Mouse (Mus musculus): ENCODE results near the gene Serpinb9b. TPM values are rescaled to one million over a fixed set of nuclear protein-coding genes. Genes with fewer than 3 reads are reported as not detected.
"Not testable (repeated sequence)": the region's sequence is repeated elsewhere in the genome, so short reads cannot be mapped to it uniquely, and the experiment has no call there.

The Serpinb9b gene
- total RNA-seq (2021), result not detected
- long read RNA-seq, experiment 1, result 0 reads
- long read RNA-seq, experiment 2, result 0 reads

DNA sequence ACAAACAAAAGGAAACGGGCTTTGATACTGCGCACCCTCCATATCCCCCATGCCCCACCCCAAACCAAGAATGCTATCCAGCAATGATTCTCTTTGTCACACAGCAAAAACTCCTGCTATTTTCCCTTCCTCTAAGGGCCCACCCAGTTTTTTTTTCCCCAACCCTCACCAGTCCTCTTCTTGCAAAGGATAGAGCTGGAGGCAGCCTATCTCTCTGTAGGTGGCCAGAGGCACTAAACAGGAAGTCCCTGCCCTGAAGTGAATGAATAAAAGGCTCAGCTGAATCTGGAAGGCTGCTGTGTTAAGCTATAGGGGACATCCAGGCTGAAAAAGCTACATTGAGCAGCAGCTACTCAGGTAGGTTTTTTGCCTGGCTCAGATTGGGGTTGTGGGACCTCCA lies at the start of gene Serpinb9b:
Gene Serpinb9b (plus strand): TSS at position 173 of the 400 bp plus-strand sequence.
- intact Hi-C loops (cut with DNase I), result no loop called here
- DNase-seq, result no peak

DNA sequence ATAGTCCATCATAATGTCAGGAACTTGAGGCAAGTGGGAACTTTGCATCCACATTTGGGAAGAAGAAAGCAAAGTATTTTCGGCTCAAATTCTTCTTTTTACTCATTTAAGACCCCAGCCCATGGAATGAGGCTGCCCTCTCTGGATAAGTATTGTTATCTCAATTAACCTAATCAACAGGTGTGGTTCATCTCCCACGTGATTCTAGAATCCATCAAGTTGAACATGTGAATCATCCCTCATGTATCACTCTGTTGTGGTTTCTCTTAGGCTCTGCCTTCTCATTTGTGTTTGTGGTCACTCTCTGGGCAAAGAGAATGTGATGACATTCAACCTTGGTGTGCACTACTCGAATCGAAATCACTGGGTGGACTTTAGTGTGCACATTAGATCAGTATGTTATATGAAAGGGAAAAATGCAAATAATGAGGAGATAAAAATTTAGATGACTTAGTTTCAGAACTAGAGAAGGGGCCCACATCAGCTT lies 44.6 kb upstream of the Serpinb9b start:
- no peak for DNase-seq
- intact Hi-C loops (cut with DNase I), result no loop called here

DNA sequence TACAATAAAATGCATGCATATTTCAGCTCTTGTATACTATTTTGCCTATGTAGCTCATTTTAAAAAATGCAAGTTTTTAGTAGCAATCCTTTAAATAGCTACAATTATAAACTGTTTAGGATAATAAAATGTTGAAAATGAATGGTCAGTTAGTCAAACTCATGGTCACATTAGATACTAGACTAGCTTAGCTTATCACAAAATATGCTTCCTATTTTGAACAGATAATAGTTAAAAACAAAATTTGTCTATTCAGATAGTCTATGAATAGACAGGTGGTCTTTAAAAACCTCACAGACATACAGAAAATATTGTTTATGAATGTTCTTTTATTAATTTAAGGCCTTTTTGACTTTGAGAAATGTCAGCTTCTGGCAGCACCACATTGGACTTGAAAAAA lies 41.0 kb upstream of the Serpinb9b start:
- intact Hi-C loops (cut with DNase I), result no loop called here

DNA sequence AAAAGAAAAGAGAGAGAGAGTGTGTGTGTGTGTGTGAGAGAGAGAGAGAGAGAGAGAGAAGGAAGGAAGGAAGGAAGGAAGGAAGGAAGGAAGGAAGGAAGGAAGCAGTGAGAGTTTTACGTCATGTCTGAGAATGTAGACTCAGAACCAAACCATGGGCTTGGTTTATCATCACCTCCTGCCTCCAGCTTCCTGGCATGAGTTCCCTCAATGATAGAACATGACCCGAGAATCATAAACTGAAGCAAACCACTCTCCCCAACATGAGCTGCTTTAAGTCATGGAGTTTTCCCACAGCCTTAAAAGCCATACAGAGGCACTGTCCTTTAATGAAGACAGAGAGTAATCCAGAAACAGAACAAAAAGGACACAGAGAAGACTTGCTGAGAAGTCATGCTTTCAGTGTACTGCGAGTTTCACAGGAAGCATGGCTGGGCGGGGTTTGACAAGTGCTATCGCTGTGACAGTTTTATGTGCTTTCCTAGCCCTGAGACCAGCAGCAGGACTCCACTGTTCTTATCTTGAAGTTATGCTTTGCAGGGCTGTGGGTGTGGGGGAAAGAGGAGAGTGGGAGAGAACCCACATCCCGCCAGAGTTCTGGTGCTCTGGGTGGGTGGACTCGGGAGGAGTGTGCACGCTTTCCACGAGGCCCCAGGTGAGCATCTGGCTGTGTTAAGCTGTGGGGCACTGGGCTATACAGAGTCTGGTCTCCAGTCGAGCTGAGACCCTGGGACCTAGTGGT lies 33.9 kb upstream of the Serpinb9b start:
- intact Hi-C loops (cut with DNase I), result no loop called here
- DNase-seq, result no peak

More for the DNA sequence above, 41.0 kb upstream of the Serpinb9b start:
- no peak for DNase-seq

DNA sequence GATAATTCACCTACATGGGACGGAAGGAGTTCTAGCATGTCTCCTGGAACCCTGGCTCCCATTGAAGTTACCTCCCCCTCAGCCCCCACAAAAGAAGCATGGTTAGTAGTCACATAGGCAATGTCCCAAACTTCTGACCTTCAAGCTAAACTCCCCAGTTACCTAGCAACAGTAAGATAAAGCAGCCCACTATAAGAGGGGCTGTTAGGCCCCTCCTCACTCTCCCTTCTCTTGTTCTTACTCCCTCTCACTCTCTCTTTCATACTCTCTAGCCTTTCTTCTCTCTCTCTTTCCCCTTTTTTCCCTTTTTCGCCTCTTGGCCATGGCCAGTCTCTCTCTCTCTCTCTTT lies 33.3 kb upstream of the Serpinb9b start:
- intact Hi-C loops (cut with DNase I), result no loop called here
- DNase-seq, result no peak

DNA sequence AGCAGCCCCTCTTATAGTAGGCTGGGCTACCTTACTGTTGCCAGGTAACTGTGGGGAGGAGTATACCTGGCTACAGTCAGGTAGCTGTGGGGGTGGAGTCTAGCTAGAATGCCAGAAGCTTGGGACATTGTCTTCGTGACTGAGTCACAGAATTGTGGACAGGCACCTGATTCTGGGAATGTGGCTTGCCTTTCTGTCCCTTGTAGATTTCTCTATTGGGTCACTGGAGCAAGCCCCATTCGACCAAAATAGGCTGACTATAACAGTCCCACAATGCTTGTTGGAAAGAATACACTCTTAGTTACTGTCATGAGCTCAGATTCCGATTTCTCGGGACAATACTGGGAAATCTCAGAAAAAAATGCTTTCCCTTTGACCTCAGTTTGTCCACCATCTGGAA lies 32.2 kb upstream of the Serpinb9b start:
- intact Hi-C loops (cut with DNase I), result no loop called here
- no peak for DNase-seq

DNA sequence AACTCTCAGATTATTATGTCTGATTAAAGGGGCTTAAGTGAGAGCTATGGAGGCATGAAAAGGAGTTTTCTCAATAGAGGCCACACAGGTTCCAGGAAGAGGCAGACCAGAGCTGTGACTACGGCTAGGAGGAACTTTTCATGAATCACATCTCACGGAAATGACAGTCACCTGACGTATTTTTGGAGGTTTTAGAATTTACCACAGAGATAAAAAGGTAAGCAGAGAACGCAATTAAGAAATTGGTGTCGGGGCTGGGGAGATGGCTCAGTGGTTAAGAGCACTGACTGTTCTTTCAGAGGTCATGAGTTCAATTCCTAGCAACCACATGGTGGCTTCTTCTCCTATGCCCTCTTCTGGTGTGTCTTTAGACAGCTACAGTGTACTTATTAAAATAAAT lies 25.9 kb upstream of the Serpinb9b start:
- intact Hi-C loops (cut with DNase I), result no loop called here
- no peak for DNase-seq

DNA sequence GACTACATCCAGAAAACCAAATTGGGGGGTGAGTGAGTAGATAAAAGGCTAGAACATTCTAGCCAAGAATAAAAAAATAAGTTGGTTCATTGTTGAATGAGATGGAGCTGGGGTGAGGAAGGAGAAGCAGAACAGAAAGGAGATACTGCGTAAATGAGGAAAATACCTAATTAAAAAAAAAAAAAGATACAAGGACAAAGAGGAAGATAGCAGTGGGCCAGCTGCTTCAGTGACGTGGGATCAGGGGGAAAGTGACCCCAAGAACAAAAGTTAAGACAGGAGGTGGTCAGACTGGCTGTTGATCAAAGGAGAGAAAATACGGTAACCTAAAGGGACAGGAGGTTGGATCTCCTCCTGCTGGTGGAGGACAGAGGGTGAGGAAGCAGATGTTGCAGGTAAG lies 24.3 kb upstream of the Serpinb9b start, which contains the start of gene Serpinb9:
Gene Serpinb9 (plus strand): TSS at position 301 of the 400 bp plus-strand sequence.
- intact Hi-C loops (cut with DNase I), result no loop called here
- no peak for DNase-seq

DNA sequence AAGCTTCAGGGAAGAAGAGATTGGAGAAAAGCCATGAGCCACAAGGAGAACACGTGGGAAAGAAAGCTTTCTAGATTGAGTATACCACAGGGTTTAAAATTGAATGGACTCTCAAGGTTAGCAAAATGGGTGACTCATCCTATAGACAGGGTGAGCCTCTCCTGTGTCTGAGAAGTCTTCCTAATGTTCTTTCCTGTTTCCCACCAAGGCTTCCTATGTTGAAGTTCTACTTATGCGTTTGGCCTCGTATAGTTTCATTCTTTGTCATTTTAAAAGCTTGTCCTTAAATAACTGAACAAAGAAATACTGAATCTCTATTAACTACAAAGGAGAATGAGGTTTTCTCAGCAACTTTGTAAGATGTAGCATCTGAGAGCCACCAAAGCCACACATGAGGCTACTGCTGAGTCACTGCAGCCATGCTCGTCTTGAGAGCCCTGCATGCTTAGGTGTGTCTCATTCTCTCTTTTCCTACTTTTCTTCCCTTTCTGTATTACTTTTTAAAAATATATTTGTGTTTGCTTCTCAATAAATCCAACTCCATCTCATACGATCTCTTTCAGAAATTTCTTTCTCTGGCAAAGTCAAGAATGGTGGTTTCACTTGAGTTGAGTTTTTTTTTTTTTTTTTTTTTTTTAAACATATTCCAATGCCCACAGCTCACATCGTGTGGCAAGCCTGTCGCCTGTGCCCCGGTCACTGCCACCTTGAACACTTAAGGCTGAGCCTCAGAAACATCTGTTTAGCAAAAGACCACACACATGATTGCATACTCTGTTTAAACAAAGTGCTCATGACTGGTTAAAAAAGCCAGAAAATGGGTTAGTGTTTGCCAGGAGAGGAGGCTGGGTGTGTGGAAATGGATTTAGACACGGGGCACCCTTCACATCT lies 23.4 kb upstream of the Serpinb9b start:
- no peak for DNase-seq
- intact Hi-C loops (cut with DNase I), result no loop called here

DNA sequence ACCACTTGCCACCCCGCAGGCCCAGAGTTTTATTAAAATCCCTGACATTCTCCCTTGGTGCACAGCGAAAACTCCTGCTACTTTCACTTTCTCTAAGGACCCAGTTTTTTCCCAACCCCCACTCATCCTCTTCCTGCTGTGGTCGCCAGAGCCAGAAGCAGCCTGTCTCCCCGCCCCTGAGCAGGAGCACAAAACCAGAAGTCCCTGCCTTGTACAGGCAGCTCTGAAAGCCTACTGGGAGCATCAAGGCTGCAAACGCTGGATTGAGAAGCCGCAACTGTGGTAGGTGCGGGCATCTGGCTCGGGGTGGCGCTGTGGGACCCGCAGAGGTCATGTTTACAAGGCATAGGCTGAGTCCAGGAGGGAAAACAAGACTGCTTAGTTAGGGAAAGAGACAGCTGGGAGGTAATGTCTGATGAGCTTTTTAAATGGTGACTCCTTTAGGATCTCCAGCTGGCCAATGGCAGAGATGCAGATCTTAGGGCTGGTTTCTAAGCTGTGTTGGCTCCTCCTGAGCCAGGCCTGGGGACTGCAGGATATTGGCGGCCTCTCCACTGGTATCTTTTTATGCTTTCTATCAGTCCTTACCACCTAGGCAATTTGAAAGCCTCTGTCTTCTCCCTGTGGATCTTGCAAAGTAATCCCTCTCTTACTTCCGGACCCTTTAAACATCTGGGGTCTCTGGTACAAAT lies 22.7 kb upstream of the Serpinb9b start:
- peak; percentile 82 to 88 for DNase-seq
- intact Hi-C loops (cut with DNase I), result loop anchor here (5.0 kb wide), 1 partner anchor 68 kb away; no protein-coding TSS in a partner anchor

DNA sequence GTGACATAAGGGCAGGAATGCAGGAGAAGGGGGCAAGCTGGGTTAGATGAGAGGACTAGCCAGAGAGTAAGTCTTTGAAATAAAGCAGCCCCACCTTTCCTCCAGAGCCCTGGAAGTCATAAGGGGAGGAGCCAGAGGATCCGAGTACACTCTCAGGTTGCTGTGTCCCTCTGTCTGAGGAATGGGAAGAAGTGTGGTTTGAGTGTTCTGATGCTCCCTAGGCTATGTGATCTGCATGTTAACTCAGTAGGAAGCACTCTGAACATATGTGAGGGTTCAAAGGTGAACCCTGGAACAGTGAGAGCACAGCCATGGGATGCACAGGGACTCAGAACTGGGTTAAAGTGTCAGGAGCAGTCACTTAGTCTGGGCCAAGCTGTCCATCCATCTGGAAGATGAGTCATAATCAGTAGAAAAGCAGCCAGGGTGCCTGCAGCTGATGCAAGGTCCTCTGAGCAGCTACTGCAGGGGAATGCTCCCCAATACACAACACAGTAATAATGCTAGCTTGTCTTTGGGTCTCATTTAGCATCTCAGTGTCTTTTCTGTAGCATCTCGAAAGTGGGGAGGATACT lies 21.6 kb upstream of the Serpinb9b start:
- no peak for DNase-seq
- intact Hi-C loops (cut with DNase I), result loop anchor here (5.0 kb wide), 1 partner anchor 67 kb away; no protein-coding TSS in a partner anchor

DNA sequence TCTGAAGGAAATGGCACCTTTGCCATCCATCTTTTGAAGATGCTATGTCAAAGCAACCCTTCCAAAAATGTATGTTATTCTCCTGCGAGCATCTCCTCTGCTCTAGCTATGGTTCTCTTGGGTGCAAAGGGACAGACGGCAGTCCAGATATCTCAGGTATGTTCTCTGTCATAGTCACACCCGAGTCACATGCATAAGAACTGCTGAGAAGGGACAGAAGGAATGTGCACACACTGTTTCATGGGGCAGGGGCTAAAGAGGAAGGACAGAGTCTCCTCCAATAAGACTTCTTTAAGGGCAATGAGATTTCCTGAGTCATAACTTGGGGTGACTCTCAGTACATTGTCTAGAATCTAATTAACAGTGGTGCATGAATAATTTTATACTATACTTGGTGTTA lies 20.7 kb upstream of the Serpinb9b start:
- no peak for DNase-seq
- intact Hi-C loops (cut with DNase I), result loop anchor here (5.0 kb wide), 1 partner anchor 66 kb away; no protein-coding TSS in a partner anchor

DNA sequence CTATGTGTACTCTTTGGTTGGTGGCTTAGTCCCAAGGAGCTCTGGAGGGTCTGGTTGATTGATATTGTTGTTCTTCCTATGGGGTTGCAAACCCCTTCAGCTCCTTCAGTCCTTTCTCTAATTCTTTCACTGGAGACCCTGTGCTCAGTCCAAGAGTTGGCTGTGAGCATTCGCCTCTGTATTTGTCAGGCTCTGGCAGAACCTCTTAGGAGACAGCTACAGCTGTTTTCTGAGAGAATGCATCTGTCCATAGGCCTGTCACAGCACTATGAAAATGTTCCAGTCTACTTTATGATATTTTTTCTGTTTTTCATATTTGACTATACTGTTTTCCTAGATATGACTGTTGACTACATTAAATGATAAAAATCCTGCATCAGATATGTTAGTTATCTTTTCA lies 14.8 kb upstream of the Serpinb9b start:
- no peak for DNase-seq
- intact Hi-C loops (cut with DNase I), result loop anchor here (10.0 kb wide), 1 partner anchor 1638 kb away; no protein-coding TSS in a partner anchor

DNA sequence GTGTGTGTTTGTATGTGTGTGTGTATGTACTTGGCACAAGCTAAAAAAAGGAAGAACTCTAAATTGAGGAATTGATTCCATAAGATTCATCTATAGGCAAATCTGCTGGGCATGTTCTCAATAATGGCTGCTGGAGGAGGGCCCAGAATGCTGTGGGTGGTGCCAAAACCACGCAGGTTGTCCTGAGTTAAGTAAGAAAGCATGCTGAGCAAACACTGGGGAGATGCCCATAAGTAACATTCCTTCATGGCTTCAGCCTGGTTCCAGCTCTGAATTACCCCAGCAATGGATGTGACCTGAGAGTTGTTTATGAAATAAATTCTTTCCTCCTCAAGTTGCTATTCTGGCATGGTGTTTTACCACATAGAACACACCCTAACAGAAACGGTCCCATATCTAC lies 13.9 kb upstream of the Serpinb9b start:
- no peak for DNase-seq
- intact Hi-C loops (cut with DNase I), result loop anchor here (10.0 kb wide), 1 partner anchor 1638 kb away; no protein-coding TSS in a partner anchor

DNA sequence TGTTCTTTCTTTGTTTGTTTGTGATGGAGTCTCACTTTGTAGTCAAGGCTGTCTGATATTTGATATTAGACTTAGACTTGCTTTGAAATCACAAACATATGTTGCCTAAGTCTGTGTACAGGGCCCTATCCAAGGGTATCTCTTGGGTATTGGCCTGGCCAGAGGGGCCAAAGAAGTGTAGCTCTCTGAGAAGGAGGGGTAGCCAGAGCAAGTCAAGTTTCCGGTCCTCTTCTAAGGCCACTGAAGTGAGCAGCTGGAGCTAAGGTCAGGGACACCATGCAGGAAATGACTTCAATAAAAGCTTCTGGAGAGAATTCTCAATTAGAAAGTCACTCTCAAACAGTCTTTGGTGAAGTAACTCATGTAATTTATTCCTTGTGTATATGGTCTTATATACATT lies 4.8 kb upstream of the Serpinb9b start:
- no peak for DNase-seq
- intact Hi-C loops (cut with DNase I), result no loop called here

DNA sequence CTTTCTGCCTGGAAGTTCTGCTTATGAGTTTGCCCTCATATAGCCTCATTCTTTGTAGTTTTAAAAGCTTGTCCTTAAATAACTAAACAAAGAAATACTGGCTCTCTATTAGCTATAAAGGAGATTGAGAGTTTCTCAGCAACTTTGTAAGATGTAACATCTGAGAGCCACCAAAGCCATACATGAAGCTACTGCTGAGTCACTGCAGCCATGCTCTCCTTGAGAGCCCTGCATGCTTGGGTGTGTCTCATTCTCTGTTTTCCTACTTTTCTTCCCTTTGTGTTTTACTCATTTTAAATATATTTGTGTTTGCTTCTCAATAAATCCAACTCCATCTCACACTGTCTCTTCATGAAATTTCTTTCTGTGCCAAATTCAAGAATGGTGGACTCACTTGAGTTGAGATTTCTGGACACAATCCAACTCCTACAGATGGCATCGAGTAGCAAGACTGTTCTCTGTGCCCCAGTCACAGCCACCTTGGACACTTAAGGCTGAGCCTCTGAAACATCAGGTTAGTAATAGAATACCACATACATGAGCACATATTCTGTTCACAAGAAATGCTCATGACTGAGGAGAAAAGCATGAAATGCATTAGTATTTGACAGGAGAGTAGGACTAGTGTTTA lies 674 bp upstream of the Serpinb9b start:
- DNase-seq, result no peak
- intact Hi-C loops (cut with DNase I), result no loop called here

DNA sequence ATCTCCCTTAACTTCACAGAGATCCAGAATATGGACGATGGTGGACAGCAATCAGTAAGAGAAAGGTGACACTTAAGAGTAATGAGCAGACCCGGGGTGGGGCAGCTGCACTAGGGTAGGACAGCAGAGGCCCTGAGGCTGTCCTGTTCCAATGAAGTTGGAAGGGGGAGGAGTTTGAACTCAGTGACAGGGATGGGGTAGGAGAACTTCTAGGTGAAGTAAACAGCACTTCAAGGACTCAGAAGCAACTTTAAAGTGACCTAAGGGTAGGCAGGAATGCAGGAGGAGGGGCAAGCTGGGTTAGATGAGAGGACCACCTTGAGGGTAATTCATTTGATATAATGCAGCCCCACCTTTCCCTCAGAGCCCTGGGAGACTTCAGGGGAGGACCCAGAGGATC lies 930 bp downstream of the Serpinb9b start:
- DNase-seq, result no peak
- intact Hi-C loops (cut with DNase I), result no loop called here

DNA sequence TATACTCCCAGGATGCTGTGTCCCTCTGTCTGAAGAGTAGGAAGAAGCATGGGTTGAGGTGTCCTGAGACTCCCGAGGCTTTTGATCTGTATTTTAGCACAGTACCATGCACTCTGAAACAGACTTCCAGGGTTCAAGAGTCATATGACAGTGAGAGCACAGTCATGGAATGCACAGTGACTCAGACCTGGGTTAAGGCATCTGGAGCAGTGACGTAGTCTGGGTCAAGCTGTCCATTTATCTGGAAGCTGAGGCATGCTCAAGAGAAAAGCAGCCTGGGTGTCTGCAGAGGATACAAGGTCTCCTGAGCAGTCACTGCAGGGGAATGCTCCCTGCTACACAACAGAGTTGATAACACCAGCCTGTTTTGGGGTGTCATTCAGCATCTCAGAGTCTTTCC lies 1.3 kb downstream of the Serpinb9b start:
- no peak for DNase-seq
- intact Hi-C loops (cut with DNase I), result no loop called here

DNA sequence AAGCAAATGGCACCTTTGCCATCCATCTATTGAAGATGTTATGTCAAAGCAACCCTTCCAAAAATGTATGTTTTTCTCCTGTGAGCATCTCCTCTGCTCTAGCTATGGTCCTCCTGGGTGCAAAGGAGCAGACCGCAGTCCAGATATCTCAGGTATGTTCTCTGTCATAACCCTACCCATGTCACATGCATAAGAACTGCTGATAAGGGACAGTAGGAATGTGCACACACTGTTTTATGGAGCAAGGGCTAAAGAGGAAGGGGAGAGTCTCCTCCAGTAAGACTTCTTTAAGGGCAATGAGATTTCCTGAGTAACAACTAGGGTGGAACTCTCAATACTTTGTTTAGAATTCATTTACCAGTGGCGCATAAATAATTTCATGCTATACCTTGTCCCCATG lies 2.3 kb downstream of the Serpinb9b start:
- intact Hi-C loops (cut with DNase I), result not testable (repeated sequence)

DNA sequence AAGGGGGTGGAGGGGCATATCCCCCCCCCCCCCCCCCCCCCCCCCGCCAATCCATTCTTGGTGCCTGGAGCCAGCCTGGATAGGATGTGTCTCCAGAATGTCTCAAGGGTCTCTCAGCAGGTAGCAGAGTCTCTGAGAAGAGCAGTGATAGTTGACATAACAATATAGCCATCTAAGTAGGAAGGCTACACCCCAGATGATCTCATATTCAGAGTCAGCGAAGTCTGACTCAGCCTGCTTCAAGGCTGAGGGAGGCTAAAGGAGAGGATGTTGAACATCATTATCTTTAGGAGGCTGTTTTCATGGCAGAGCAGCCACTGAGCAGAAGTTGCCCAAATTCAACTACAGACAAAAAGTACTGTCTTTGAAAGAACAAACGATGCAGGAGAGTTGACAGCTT lies 3.1 kb downstream of the Serpinb9b start:
- intact Hi-C loops (cut with DNase I), result no loop called here
- DNase-seq, result no peak

More for the DNA sequence above, 2.3 kb downstream of the Serpinb9b start:
- DNase-seq, result not testable (repeated sequence)
